Mouse (Mus musculus) heart, embryonic 16.5 days (tissue): ENCODE results near the gene Acot7. TPM values are rescaled to one million over a fixed set of nuclear protein-coding genes. Genes with fewer than 3 reads are reported as not detected.

Experiments
- ATAC-seq: fragments of 200-750 bp; cut with Nextera tagmentation; replicated peaks from 2 replicates; pipeline ENCODE4 v1.8.0; 2017; ENCODE audit warnings: moderate number of reproducible peaks; ENCODE audit not compliant: insufficient read depth, low FRiP score; ENCODE audit errors: extremely low read depth
- H3K27ac ChIP-seq: fragments of 300-500 bp; sonication (generic); 2 replicates; pipeline ENCODE4 v1.5.1; 2014; ENCODE audit warnings: mild to moderate bottlenecking, low read length, control low read depth, moderate library complexity
- H3K27me3 ChIP-seq: fragments of 300-500 bp; sonication (generic); 2 replicates; pipeline ENCODE4 v1.6.1; 2014; ENCODE audit warnings: low read length, mixed read lengths; ENCODE audit not compliant: control insufficient read depth, insufficient read depth
- H3K36me3 ChIP-seq: fragments of 300-500 bp; sonication (generic); 2 replicates; pipeline ENCODE4 v1.6.1; 2014; ENCODE audit not compliant: control insufficient read depth, insufficient read depth
- H3K4me1 ChIP-seq: fragments of 300-500 bp; sonication (generic); 2 replicates; pipeline ENCODE4 v1.6.1; 2014; ENCODE audit warnings: low read length, mixed read lengths; ENCODE audit not compliant: control insufficient read depth, insufficient read depth
- H3K4me2 ChIP-seq: fragments of 300-500 bp; sonication (generic); 2 replicates; pipeline ENCODE4 v1.6.1; 2014; ENCODE audit warnings: low read depth, mild to moderate bottlenecking, control low read depth, low read length
- H3K4me3 ChIP-seq: fragments of 300-500 bp; sonication (generic); 2 replicates; pipeline ENCODE4 v1.5.1; 2014; ENCODE audit warnings: mild to moderate bottlenecking, control low read depth, low read length
- H3K9ac ChIP-seq: fragments of 300-500 bp; sonication (generic); 2 replicates; pipeline ENCODE4 v1.6.1; 2014; ENCODE audit warnings: low read length, control low read depth
- H3K9me3 ChIP-seq: fragments of 300-500 bp; sonication (generic); replicated peaks from 2 replicates; pipeline ENCODE4 v1.6.1; 2016; ENCODE audit warnings: low read length; ENCODE audit not compliant: control insufficient read depth
- WGBS: fragments of 180-500 bp; shearing (Covaris S2); extraction: QIAGEN DNeasy Blood & Tissue Kit; methylation state at CpG from one replicate; pipeline ENCODE4 v1.1.7; 2014; 5-methylcytosine and 5-hydroxymethylcytosine counted together
- polyA plus RNA-seq: library from polyadenylated mRNA; unstranded; fragments of >200 nt; fragmentation: Nextera tagmentation; extraction: Ambion mirVana; gene quantifications from 2 replicates; pipeline ENCODE4 v1.2.1, GENCODE M21; 2015

The Acot7 gene
- polyA plus RNA-seq, 1 experiment from 2014 or later: 67.7 TPM

DNA sequence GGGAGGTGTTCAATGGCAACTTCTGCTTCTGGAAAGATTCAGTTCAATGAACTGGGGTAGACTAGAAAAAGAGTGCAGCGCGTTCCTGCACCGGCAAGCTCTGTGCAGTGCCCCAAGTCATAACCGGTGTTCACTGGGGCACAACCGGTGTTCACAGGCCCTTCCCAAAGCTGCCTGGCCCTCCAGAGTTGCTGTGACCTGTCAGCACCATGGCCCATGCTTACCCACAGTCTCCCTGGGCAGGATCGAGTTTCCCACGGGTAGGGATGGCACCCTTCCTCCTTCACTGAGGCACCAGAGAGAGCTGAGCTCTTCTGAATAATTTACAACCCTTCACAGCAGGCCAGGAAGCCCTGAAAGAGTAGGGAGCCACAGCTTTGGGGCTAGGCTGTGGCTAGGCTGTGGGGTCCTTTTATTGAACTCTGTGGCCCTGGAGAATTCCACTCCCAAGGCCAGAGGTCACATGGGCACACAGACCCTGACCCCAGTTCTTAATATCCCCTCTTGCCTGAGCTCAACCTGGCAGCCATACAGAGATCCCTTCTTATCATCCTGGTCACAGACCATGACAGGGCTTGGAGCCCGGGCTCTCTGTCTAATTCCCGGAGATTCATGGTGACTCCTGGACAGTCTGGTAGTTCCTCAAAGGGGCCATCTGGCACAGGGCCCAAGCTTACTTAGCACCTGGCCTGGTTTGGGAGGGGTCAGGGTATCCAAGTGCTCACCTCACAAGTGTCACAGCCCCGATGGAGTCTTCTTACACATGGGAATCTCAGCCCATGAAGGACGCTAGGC, 31.7 kb upstream of the Acot7 start:
- Histone ChIP-seq H3K27me3 (peaks cover 24% of the 10 kb centered on the region), H3K9me3 (no peaks in the 10 kb centered on the region), H3K27ac (no peak overlapping the region), H3K4me2 (no peak overlapping the region), H3K4me3 (no peak overlapping the region), H3K9ac (no peak overlapping the region), H3K36me3 (no peaks in the 10 kb centered on the region), H3K4me1 (no peaks in the 10 kb centered on the region)
- WGBS: 61% methylated on average over 11 of the region's 11 CpGs
- no peak for ATAC-seq

DNA sequence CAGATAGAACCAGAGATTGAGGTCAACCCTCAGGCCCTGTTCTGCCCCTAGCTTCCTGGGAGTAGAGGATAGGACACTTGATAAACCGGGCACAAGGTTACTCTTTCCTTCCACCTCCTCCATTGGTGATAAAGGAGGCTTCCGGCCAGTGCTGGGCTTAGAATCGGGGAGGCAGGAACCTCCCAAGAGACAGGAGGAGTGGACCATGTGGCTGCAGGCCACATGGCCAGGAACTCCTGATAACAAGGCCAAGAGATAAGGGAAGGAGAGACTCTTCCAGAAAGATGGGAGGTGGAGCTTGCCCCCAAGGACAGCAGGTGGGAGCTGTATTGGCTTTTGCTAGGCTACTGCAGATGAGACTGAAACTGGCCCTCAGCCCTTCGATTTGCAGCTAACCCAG, 27.4 kb upstream of the Acot7 start:
- Histone ChIP-seq H3K9ac (no peak overlapping the region), H3K36me3 (no peaks in the 10 kb centered on the region), H3K27ac (no peak overlapping the region), H3K4me3 (no peak overlapping the region), H3K9me3 (no peaks in the 10 kb centered on the region), H3K27me3 (peaks cover 47% of the 10 kb centered on the region), H3K4me1 (peaks cover 15% of the 10 kb centered on the region), H3K4me2 (no peak overlapping the region)
- WGBS: 42% methylated on average over 4 of the region's 4 CpGs
- ATAC-seq: no peak

GRCm38 (mm10) chr4:152151451-152151965, 26.4 kb upstream of the Acot7 start:
- H3K9ac ChIP-seq: peak overlapping the region; percentile 63
- no peak for ATAC-seq

DNA sequence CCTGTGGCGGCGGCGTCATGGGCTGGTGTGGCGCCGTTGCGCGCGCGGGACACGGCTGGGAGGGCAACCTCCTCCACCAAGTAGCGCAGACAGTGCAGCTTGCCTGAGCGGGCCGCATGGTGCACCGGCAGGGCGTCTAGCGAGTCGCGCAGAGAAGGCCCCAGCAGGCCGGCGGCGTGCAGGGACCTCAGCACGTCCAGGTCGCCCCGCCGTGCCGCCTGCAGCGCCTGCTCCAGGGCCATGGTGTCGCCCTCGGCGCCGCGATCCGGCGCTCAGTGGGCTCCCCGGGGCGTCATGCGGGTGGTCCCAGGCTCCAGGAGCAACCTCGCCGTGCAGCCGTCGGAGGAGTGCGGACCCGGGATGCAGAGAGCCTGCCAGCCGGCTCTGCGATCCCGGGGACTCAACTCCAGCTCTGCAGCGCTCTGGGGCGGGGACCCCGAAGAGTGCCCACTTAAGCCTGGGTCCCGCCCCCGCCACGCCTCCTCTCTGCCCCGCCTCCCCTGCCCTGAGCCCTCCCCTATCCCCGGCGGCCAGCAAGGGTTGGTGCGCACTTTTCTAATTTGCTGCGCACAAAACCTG, 25.9 kb upstream of the Acot7 start, which contains the start of gene Espn:
Espn (minus strand) TSS at position 406 of the 579 bp plus-strand sequence.
- Histone ChIP-seq H3K27ac (no peak within 1 kb of the TSS), H3K4me1 (peaks cover 15% of the 10 kb centered on the region), H3K4me2 (peak within 1 kb of the TSS; percentile 83), H3K9me3 (no peaks in the 10 kb centered on the region), H3K36me3 (no peaks in the 10 kb centered on the region), H3K4me3 (peak within 1 kb of the TSS; percentile 58), H3K9ac (peak within 1 kb of the TSS; percentile 63), H3K27me3 (peaks cover 48% of the 10 kb centered on the region)
- peak; percentile 85 for ATAC-seq
- WGBS: under 1% methylated on average over 57 of the region's 57 CpGs

More at GRCm38 (mm10) chr4:152151451-152151965, 26.4 kb upstream of the Acot7 start:
- Histone ChIP-seq H3K36me3 (no peaks in the 10 kb centered on the region), H3K27ac (no peak overlapping the region), H3K9me3 (no peaks in the 10 kb centered on the region), H3K4me2 (peak overlapping the region; percentile 83), H3K4me3 (peak overlapping the region; percentile 58), H3K4me1 (peaks cover 15% of the 10 kb centered on the region), H3K27me3 (peaks cover 47% of the 10 kb centered on the region)
- 22% methylated on average over 7 of the region's 7 CpGs for WGBS

DNA sequence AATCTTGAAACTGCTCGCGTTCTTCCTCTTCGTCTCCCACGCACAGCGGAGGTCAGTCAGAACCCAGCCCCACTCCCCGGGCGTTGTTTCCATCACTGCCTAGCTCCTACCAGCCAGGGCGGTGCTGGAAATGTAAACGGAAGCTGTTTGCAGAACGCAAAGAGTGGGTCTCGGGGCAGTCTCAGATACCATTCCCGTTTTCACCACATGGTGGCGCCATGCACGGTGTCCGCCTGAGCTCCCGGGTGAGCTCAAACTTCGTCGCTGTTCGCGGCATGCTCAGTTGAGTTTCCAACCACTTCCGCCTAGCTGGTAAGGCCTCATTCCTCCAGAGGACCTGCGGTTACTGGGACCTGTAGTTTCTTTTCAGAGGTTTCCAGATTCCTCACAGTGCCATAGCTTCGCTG, 24.2 kb upstream of the Acot7 start:
- 2% methylated on average over 23 of the region's 23 CpGs for WGBS
- Histone ChIP-seq H3K36me3 (no peaks in the 10 kb centered on the region), H3K27me3 (peaks cover 63% of the 10 kb centered on the region), H3K27ac (no peak overlapping the region), H3K4me3 (peak overlapping the region; percentile 40), H3K4me1 (peaks cover 22% of the 10 kb centered on the region), H3K4me2 (peak overlapping the region; percentile 61), H3K9ac (peak overlapping the region; percentile 50), H3K9me3 (no peaks in the 10 kb centered on the region)
- 0 out of 2 replicates have a peak, but pooled peaks have one; percentile 10 for ATAC-seq

- no peak for ATAC-seq
- 45% methylated on average over 4 of the region's 4 CpGs for WGBS
Measured at GRCm38 (mm10) chr4:152155019-152155418, 22.9 kb upstream of the Acot7 start.

DNA sequence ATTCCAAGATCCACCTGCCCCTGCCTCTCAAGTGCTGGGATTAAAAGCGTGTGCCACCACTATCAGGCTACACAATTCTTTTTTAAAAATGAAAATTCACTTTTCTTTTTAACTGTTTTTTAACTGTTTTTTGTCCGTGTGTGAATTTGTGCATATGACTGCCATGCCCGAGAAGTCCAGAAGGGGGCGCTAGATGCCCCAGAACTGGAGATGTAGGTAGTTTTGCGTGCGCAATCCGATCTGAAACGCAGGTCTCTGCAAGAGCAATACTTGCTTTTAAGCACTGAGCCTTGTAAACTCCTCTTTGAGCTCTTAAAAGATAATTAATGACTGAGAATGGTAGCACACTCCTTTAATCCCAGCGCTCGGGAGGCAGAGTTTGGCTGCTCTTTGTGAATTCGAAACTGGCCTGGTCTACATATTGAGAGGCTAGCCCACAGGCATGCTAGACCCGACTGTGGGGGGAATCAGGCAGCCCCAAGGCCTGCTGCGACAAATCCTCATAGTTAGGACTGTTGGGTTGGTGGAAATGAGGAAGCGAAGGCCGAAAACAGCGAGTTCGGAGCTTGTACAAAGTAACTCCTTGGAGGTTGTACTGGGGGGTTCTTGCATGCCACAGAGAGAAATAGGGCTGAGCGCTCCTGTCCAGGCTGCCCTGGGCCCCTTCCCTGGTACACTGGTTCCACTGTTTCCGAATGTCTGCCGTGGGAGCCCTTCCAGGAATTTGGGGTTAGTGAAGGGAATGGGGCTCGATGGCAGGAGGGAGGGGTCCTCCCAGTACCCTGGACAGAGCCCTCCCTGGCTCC, 20.0 kb upstream of the Acot7 start:
- no peaks in the 10 kb centered on the region for H3K36me3 ChIP-seq
- peaks cover 78% of the 10 kb centered on the region for H3K27me3 ChIP-seq
- 18% methylated on average over 21 of the region's 21 CpGs for WGBS
- peak overlapping the region; percentile 54 for H3K4me2 ChIP-seq
- no peaks in the 10 kb centered on the region for H3K9me3 ChIP-seq
- H3K4me1 ChIP-seq: peaks cover 21% of the 10 kb centered on the region
- H3K27ac ChIP-seq: no peak overlapping the region
- no peak overlapping the region for H3K9ac ChIP-seq
- no peak for ATAC-seq
- H3K4me3 ChIP-seq: peak overlapping the region; percentile 41

More at GRCm38 (mm10) chr4:152155019-152155418, 22.9 kb upstream of the Acot7 start:
- Histone ChIP-seq H3K27me3 (peaks cover 70% of the 10 kb centered on the region), H3K4me2 (no peak overlapping the region), H3K27ac (no peak overlapping the region), H3K36me3 (no peaks in the 10 kb centered on the region), H3K9ac (no peak overlapping the region), H3K4me3 (no peak overlapping the region), H3K9me3 (no peaks in the 10 kb centered on the region), H3K4me1 (peaks cover 28% of the 10 kb centered on the region)

DNA sequence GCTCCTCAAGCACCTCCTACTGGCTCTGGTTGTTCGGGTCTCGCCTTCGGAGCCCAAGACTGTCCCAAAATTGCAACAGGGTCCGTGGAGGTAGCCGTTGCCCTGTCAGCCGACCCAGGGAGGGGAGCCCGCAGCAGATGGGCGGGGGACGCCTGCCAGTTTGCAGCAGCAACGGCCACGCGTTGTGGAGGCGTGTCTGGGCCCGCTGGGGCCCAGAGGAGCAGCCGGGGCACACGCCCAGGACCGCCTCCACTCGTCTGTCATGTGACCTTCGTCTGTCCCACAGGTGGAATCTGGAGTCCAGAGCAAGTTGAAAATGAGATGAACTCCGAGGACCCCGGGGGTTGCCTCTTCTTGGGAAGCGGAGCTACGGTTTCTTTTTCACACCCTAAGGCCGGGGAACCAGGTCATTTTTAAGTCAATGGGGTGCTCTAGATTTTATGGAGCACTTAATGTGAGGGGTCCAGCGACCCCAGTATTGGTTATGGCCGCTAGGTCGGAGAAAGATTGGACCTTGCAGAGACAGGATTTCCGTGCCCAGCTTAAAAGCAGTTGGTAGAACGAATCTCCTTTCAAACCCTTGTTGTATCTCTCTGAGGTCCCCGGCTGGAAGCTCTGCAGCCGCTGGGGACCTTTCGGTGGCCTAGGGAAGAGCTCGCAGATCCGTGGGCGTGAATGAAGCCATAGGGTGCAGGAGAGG, 19.2 kb upstream of the Acot7 start, which contains the start of gene Hes2:
Hes2 (plus strand) TSS at position 283 of the 700 bp plus-strand sequence.
- Histone ChIP-seq H3K9ac (no peak within 1 kb of the TSS), H3K9me3 (no peaks in the 10 kb centered on the region), H3K4me2 (peak within 1 kb of the TSS; percentile 54), H3K4me3 (peak within 1 kb of the TSS; percentile 41), H3K4me1 (peaks cover 17% of the 10 kb centered on the region), H3K27ac (no peak within 1 kb of the TSS), H3K27me3 (peaks cover 71% of the 10 kb centered on the region), H3K36me3 (no peaks in the 10 kb centered on the region)
- 5% methylated on average over 35 of the region's 35 CpGs for WGBS
- ATAC-seq: no peak
